Mouse (Mus musculus) lung, embryonic 14.5 days (tissue): Measurements from ENCODE around the gene Tex29. TPM values are rescaled to one million over a fixed set of nuclear protein-coding genes. Genes with fewer than 3 reads are reported as not detected.
A peak's percentile ranks its signal among the peaks of the same experiment; 100 is the strongest.

Experiments
- ATAC-seq: fragments of 200-750 bp; cut with Nextera tagmentation; 2 replicates; pipeline ENCODE4 v1.8.0; 2017; ENCODE audit warnings: mild to moderate bottlenecking, moderate TSS enrichment, moderate library complexity; ENCODE audit not compliant: insufficient read depth
- DNase-seq: peaks from one replicate; pipeline ENCODE4 v3.0.0-alpha.2; 2015
- H3K27ac ChIP-seq: fragments of 300-500 bp; sonication (generic); 2 replicates; pipeline ENCODE4 v1.5.1; 2014; ENCODE audit warnings: low read depth, mild to moderate bottlenecking, moderate library complexity
- H3K27me3 ChIP-seq: fragments of 300-500 bp; sonication (generic); 2 replicates; pipeline ENCODE4 v1.6.1; 2014; ENCODE audit warnings: low read length, control low read depth; ENCODE audit not compliant: insufficient read depth
- H3K36me3 ChIP-seq: fragments of 300-500 bp; sonication (generic); 2 replicates; pipeline ENCODE4 v1.6.1; 2014; ENCODE audit warnings: control low read depth; ENCODE audit not compliant: insufficient read depth
- H3K4me1 ChIP-seq: fragments of 300-500 bp; sonication (generic); 2 replicates; pipeline ENCODE4 v1.6.1; 2014; ENCODE audit warnings: antibody characterized with exemption, control low read depth; ENCODE audit not compliant: insufficient read depth
- H3K4me2 ChIP-seq: fragments of 300-500 bp; sonication (generic); 2 replicates; pipeline ENCODE4 v1.6.1; 2014; ENCODE audit warnings: mild to moderate bottlenecking
- H3K4me3 ChIP-seq: fragments of 300-500 bp; sonication (generic); 2 replicates; pipeline ENCODE4 v1.5.1; 2014; ENCODE audit warnings: low read depth, low read length
- H3K9ac ChIP-seq: fragments of 300-500 bp; sonication (generic); 2 replicates; pipeline ENCODE4 v1.6.1; 2014
- H3K9me3 ChIP-seq: fragments of 300-500 bp; sonication (generic); 2 replicates; pipeline ENCODE4 v1.6.1; 2016; ENCODE audit warnings: low read depth, low read length, control low read depth
- CTCF ChIP-seq: IDR thresholded peaks from 2 replicates; pipeline ENCODE4 v1.5.1; 2016; ENCODE audit warnings: antibody characterized with exemption, low read depth
- WGBS: fragments of 180-500 bp; shearing (Covaris S2); extraction: QIAGEN DNeasy Blood & Tissue Kit; methylation state at CpG from one replicate; pipeline ENCODE4 v1.1.7; 2014; 5-methylcytosine and 5-hydroxymethylcytosine counted together
- polyA plus RNA-seq: library from polyadenylated mRNA; unstranded; fragments of >200 nt; fragmentation: Nextera tagmentation; extraction: Ambion mirVana; gene quantifications from 2 replicates; pipeline ENCODE4 v1.2.1, GENCODE M21; 2014

The Tex29 gene
- polyA plus RNA-seq, 1 experiment from 2014 or later: not detected

GRCm38 (mm10) chr8:11801571-11801970, 38.7 kb upstream of the Tex29 start:
- Histone ChIP-seq H3K4me2 (no peak overlapping the region), H3K9me3 (no peaks in the 10 kb centered on the region), H3K4me1 (no peaks in the 10 kb centered on the region), H3K4me3 (no peak overlapping the region), H3K36me3 (peaks cover 63% of the 10 kb centered on the region), H3K9ac (no peak overlapping the region), H3K27me3 (no peaks in the 10 kb centered on the region), H3K27ac (no peak overlapping the region)
- no peak for TF ChIP-seq CTCF
- no peak for ATAC-seq
- DNase-seq: no peak
- 49% methylated on average over 8 of the region's 8 CpGs for WGBS

- Histone ChIP-seq H3K36me3 (peaks cover 79% of the 10 kb centered on the region), H3K9ac (no peak overlapping the region), H3K27ac (no peak overlapping the region), H3K4me2 (no peak overlapping the region), H3K27me3 (no peaks in the 10 kb centered on the region), H3K4me3 (no peak overlapping the region), H3K4me1 (no peaks in the 10 kb centered on the region), H3K9me3 (no peaks in the 10 kb centered on the region)
- 93% methylated on average over 4 of the region's 4 CpGs for WGBS
- ATAC-seq (no peak), DNase-seq (no peak)
- TF ChIP-seq CTCF: no peak
These were observed 35.4 kb upstream of the Tex29 start for GRCm38 (mm10) chr8:11804914-11805313.

DNA sequence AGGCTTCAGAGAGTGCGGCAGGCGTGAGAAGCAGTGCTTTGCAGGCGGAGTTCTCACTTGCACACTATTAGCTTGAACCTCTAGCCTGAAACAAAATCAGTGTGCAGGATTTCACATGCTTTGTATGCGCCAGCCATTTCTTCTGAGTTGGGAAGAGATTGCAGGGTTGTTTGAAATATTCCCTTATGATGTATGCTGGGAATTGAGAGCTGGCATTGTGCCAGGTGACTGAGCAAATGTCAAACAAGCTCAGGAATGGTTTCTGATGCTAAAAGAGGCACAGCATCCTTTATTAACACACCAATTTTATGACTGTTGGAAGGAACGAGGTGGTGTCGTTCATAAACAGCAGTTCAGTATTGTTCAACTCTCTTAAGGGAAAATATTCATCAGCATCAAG, 34.0 kb upstream of the Tex29 start:
- Histone ChIP-seq H3K4me1 (no peaks in the 10 kb centered on the region), H3K27me3 (no peaks in the 10 kb centered on the region), H3K4me2 (no peak overlapping the region), H3K4me3 (no peak overlapping the region), H3K27ac (no peak overlapping the region), H3K9me3 (no peaks in the 10 kb centered on the region), H3K36me3 (peaks cover 90% of the 10 kb centered on the region), H3K9ac (no peak overlapping the region)
- WGBS: 64% methylated on average over 6 of the region's 6 CpGs
- ATAC-seq (no peak), DNase-seq (peak; percentile 61)
- no peak for TF ChIP-seq CTCF

GRCm38 (mm10) chr8:11807361-11807760, 32.9 kb upstream of the Tex29 start:
- H3K36me3 ChIP-seq: peaks cover 90% of the 10 kb centered on the region
- H3K27me3 ChIP-seq: no peaks in the 10 kb centered on the region
- H3K9me3 ChIP-seq: no peaks in the 10 kb centered on the region
- H3K4me1 ChIP-seq: no peaks in the 10 kb centered on the region
- no peak overlapping the region for H3K4me3 ChIP-seq
- no peak overlapping the region for H3K4me2 ChIP-seq
- ATAC-seq: no peak
- no peak for TF ChIP-seq CTCF
- H3K9ac ChIP-seq: no peak overlapping the region
- 92% methylated on average over 3 of the region's 3 CpGs for WGBS
- H3K27ac ChIP-seq: no peak overlapping the region
- no peak for DNase-seq

DNA sequence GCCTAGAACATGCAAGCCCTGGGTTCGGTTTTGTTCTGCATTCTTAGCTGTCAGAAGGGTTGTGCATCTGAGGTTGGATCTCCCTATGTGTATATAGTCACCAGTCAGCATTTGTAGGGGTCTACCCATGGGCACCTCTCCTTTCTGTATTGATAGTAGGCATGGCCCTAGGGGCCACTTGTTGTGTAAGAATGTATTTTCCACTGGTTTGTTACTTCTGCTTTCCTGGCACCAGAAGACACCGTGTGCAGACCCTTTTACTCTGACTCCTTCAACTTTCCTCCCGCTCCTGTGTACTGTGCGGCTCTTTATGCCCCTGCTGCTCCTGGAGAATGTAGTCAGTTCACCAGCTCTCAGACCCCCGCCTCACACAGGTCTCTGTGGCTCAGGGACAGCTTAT, 32.2 kb upstream of the Tex29 start:
- no peak for TF ChIP-seq CTCF
- Histone ChIP-seq H3K4me3 (no peak overlapping the region), H3K27me3 (no peaks in the 10 kb centered on the region), H3K4me2 (no peak overlapping the region), H3K4me1 (no peaks in the 10 kb centered on the region), H3K36me3 (peaks cover 90% of the 10 kb centered on the region), H3K27ac (no peak overlapping the region), H3K9ac (no peak overlapping the region), H3K9me3 (no peaks in the 10 kb centered on the region)
- 91% methylated on average over 5 of the region's 5 CpGs for WGBS
- DNase-seq (no peak), ATAC-seq (no peak)

DNA sequence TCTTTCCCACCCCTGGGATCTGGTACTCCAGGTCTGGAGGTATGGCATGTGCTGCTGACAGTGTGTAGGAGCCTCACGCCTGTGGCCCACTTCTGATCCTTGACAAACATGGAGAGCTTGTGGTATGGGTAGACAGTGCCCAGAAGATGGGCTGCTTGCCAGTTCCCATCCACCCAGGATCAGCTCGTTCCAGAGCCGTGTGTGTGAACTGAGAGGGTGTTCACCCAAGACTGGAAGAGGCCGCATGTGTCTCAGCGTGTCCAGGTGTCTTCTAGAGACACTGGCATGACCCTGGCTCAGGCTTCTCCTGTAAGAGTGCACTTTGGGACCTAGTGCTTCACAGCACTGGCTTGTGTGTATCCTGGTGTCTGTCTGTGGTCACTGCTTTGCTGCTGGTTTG, 29.8 kb upstream of the Tex29 start:
- H3K27ac ChIP-seq: no peak overlapping the region
- TF ChIP-seq CTCF: no peak
- H3K27me3 ChIP-seq: no peaks in the 10 kb centered on the region
- H3K9me3 ChIP-seq: no peaks in the 10 kb centered on the region
- DNase-seq: no peak
- no peak for ATAC-seq
- WGBS: 92% methylated on average over 5 of the region's 5 CpGs
- no peak overlapping the region for H3K9ac ChIP-seq
- peaks cover 90% of the 10 kb centered on the region for H3K36me3 ChIP-seq
- H3K4me2 ChIP-seq: no peak overlapping the region
- no peaks in the 10 kb centered on the region for H3K4me1 ChIP-seq
- no peak overlapping the region for H3K4me3 ChIP-seq

GRCm38 (mm10) chr8:11813801-11814200, 26.5 kb upstream of the Tex29 start:
- Histone ChIP-seq H3K4me3 (no peak overlapping the region), H3K4me2 (no peak overlapping the region), H3K27me3 (no peaks in the 10 kb centered on the region), H3K9me3 (no peaks in the 10 kb centered on the region), H3K27ac (no peak overlapping the region), H3K9ac (no peak overlapping the region), H3K4me1 (no peaks in the 10 kb centered on the region), H3K36me3 (peaks cover 92% of the 10 kb centered on the region)
- TF ChIP-seq CTCF: no peak
- no peak for DNase-seq
- ATAC-seq: no peak
- WGBS: 62% methylated on average over 7 of the region's 7 CpGs

DNA sequence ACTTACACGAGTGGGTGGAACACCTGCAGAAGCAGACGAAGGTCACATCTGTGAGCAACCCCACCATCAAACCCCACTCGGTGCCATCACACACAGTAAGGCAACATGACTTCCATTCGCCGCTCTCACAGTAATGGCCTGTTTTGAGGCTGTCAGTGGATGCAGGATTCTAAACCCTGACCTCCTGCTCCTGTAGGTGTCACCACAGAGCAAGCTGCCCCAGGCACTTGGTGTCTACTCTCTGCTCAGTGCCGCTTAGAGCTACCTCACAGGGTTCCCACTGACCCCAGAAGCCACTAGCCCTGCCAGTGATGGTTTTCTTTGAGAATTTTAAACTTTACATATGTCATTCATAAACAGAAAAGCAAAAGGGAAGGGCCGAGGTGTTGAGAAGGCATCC, 25.1 kb upstream of the Tex29 start:
- ATAC-seq: no peak
- Histone ChIP-seq H3K4me2 (no peak overlapping the region), H3K4me1 (no peaks in the 10 kb centered on the region), H3K27ac (no peak overlapping the region), H3K4me3 (no peak overlapping the region), H3K36me3 (peaks cover 92% of the 10 kb centered on the region), H3K27me3 (no peaks in the 10 kb centered on the region), H3K9me3 (no peaks in the 10 kb centered on the region), H3K9ac (no peak overlapping the region)
- 76% methylated on average over 7 of the region's 7 CpGs for WGBS
- peak; percentile 9 for DNase-seq
- TF ChIP-seq CTCF: peak; percentile 47
